Mouse (Mus musculus): ENCODE results near the gene Htr7. TPM values are rescaled to one million over a fixed set of nuclear protein-coding genes. Genes with fewer than 3 reads are reported as not detected.

The Htr7 gene
- polyA plus RNA-seq, 1 experiment from 2014 or later: not detected

DNA sequence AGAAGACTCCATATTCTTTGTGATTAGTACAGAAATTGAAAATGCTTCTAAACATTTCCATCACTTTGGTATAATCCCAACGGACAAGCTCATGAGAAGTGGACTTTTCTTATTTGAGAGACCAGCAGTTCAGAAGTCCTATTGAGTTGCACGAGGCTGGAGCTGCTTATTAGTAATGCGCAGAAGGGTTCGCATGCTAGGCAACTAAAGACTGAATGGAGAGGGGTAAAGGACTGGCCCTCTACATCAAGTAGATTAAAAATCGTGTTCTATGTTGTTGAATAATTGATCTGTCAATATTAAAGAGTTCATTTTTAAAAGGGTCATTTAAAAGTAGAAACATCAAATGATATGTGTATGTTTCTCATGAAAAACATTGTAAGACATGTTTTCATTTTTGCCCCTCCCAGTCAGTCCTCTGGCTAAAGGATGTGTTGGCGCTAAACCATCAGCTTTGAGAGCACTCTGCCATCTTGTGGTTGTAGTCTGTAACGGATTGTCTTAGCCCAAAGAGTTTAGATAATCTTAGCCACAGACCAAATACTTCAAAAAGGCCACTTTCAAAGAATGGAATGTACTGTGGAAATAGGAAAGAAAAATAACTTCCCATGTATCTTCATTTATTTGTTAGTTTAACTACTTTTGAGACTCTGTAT is 25.4 kb upstream of the Htr7 start:
- peak overlapping the region; percentile 29 to 74 for H3K4me3 ChIP-seq (ENCODE audit: control insufficient read depth in 1 of 2, insufficient read depth in 1 of 2, low read depth in 1 of 2, low read length in 2 of 2)
- WGBS: 48% methylated on average over 7 of the region's 7 CpGs
- peaks cover 2 to 11% of the 10 kb centered on the region in 2 experiments; a peak in 3 of 4 replicates for H3K4me1 ChIP-seq (ENCODE audit: control insufficient read depth in 2 of 2, insufficient read depth in 2 of 2, low read length in 2 of 2)
- H3K9ac ChIP-seq (ENCODE audit: low read length): peak overlapping the region; percentile 84; the same call in 1 of the 2 replicates
- peaks cover 3% of the 10 kb centered on the region for H3K36me3 ChIP-seq (ENCODE audit: control insufficient read depth, insufficient read depth, low read length)
- peak overlapping the region; percentile 25 to 53; a peak in 2 of 4 replicates for H3K27ac ChIP-seq (replicated peaks in 1 of 2; ENCODE audit: control insufficient read depth in 1 of 2, insufficient read depth in 1 of 2, low read depth in 2 of 2, low read length in 2 of 2)
- H3K9me3 ChIP-seq (ENCODE audit: control insufficient read depth, low read length): no peaks in the 10 kb centered on the region
- peak; percentile 44; the same call in 1 of the 2 replicates for ATAC-seq (ENCODE audit: insufficient number of reproducible peaks, insufficient read depth, low FRiP score, low read depth)
- H3K4me2 ChIP-seq (ENCODE audit: low read length): peak overlapping the region; percentile 84
- H3K27me3 ChIP-seq (ENCODE audit: control insufficient read depth, insufficient read depth, low read length): 0 out of 2 replicates have a peak, but pooled peaks cover 11% of the 10 kb centered on the region

DNA sequence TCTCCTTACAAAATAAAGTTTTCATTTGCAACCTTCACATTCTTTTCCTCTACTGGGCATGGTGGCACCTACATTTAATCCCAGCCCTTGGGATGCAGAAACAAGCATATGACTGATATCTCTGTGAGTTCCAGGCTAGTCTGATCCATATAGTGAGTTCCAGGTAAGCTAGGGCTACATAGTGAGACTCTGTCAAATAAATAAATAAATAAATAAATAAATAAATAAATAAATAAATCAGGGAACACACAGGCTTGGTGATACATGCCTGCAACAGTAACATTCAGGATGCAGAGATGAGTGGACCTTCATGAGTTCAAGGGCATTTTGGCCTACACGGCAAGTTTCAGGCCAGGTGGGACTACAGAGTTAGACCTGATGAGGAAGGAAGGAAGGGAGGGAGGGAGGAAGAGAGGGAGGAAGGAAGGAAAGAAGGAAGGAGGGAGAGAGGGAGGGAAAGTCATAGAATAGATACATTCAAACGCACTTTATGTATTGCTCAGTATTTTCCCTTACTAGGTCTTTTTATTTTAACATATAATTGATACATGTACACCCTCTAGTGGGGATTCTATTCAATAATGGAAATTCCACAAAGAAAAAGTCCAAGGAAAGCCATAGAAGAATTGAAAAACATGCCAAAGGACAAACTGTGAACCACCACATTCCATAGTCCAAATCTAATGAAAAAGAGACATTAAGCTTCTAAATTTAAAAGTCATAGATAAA is 5.7 kb upstream of the Htr7 start:
- no peak overlapping the region for H3K9ac ChIP-seq (ENCODE audit: low read length)
- WGBS: 72% methylated on average over 2 of the region's 2 CpGs
- no peak overlapping the region for H3K4me2 ChIP-seq (ENCODE audit: low read length)
- no peaks in the 10 kb centered on the region for H3K4me1 ChIP-seq (ENCODE audit: control insufficient read depth in 2 of 2, insufficient read depth in 2 of 2, low read length in 2 of 2)
- no peak overlapping the region for H3K4me3 ChIP-seq (ENCODE audit: control insufficient read depth in 1 of 2, insufficient read depth in 1 of 2, low read depth in 1 of 2, low read length in 2 of 2)
- H3K36me3 ChIP-seq (ENCODE audit: control insufficient read depth, insufficient read depth, low read length): no peaks in the 10 kb centered on the region
- ATAC-seq (ENCODE audit: insufficient number of reproducible peaks, insufficient read depth, low FRiP score, low read depth): no peak
- H3K27ac ChIP-seq (replicated peaks in 1 of 2; ENCODE audit: control insufficient read depth in 1 of 2, insufficient read depth in 1 of 2, low read depth in 2 of 2, low read length in 2 of 2): no peak overlapping the region
- peaks cover 10% of the 10 kb centered on the region for H3K27me3 ChIP-seq (ENCODE audit: control insufficient read depth, insufficient read depth, low read length)
- H3K9me3 ChIP-seq (ENCODE audit: control insufficient read depth, low read length): no peaks in the 10 kb centered on the region

DNA sequence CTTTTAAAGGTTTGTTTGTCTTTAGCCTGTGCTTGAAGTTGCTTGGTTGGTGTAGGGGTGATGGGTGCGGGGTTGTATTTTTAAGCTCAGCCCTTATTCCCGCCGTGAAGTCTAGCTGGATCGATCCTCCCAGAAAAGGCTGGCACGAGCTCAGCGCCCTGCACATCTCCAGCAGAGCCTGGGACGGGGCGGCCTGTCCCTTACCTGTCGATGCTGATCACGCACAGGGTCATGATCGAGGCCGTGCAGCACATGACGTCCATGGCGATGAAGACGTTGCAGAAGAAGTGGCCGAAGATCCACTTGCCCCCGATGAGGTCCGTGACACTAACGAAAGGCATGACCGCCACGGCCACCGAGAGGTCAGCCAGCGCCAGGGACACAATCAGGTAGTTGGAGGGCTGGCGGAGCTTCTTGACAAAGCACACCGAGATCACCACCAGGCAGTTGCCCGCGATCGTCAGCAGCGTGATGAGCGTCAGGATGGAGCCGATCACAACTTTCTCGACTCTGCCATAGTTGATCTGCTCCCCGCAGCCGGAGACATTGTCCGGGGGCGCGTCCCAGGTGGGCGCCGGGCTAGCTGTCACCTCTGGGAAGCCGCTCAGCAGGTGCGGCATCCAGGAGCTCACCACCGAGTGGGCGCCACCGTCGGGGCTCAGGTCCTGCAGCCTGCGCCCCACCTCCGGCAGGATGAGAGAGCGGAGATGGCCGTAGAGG is 645 bp downstream of the Htr7 start:
- H3K9ac ChIP-seq (ENCODE audit: low read length): peak overlapping the region; percentile 52; the same call in 1 of the 2 replicates
- H3K4me2 ChIP-seq (ENCODE audit: low read length): peak overlapping the region; percentile 93
- peaks cover 5 to 7% of the 10 kb centered on the region in 2 experiments; a peak in 2 of 4 replicates for H3K4me1 ChIP-seq (ENCODE audit: control insufficient read depth in 2 of 2, insufficient read depth in 2 of 2, low read length in 2 of 2)
- no peak for ATAC-seq (ENCODE audit: insufficient number of reproducible peaks, insufficient read depth, low FRiP score, low read depth)
- H3K36me3 ChIP-seq (ENCODE audit: control insufficient read depth, insufficient read depth, low read length): no peaks in the 10 kb centered on the region
- no peaks in the 10 kb centered on the region for H3K9me3 ChIP-seq (ENCODE audit: control insufficient read depth, low read length)
- peaks cover 53% of the 10 kb centered on the region for H3K27me3 ChIP-seq (ENCODE audit: control insufficient read depth, insufficient read depth, low read length)
- peak overlapping the region; percentile 57 to 70 for H3K4me3 ChIP-seq (ENCODE audit: control insufficient read depth in 1 of 2, insufficient read depth in 1 of 2, low read depth in 1 of 2, low read length in 2 of 2)
- WGBS: 7% methylated on average over 49 of the region's 49 CpGs
- no peak overlapping the region for H3K27ac ChIP-seq (replicated peaks in 1 of 2; ENCODE audit: control insufficient read depth in 1 of 2, insufficient read depth in 1 of 2, low read depth in 2 of 2, low read length in 2 of 2)

DNA sequence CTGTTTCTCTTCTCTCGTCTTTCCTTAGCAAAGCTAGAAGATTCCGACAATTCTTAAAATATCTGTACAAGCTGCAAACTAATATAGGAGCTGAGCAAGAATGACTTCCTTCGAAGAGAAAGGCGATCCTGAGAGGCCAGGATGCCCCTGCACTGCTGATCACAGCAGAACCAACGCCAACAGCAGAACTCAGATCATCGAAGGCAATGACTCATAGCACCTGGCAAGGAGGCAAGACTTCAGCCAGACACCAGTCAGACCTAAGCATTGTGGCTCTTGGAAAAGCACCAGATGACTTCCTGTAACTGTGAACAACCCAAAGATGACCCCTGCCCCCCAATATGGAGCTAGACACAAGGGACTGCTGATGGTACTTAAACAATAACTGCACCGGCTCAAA is 11.3 kb downstream of the Htr7 start:
- Histone ChIP-seq H3K27me3 (ENCODE audit: control insufficient read depth, insufficient read depth, low read length) (no peaks in the 10 kb centered on the region), H3K4me1 (ENCODE audit: control insufficient read depth in 2 of 2, insufficient read depth in 2 of 2, low read length in 2 of 2) (no peaks in the 10 kb centered on the region), H3K27ac (replicated peaks in 1 of 2; ENCODE audit: control insufficient read depth in 1 of 2, insufficient read depth in 1 of 2, low read depth in 2 of 2, low read length in 2 of 2) (no peak overlapping the region), H3K4me3 (ENCODE audit: control insufficient read depth in 1 of 2, insufficient read depth in 1 of 2, low read depth in 1 of 2, low read length in 2 of 2) (no peak overlapping the region), H3K36me3 (ENCODE audit: control insufficient read depth, insufficient read depth, low read length) (no peaks in the 10 kb centered on the region), H3K9me3 (ENCODE audit: control insufficient read depth, low read length) (no peaks in the 10 kb centered on the region), H3K9ac (ENCODE audit: low read length) (no peak overlapping the region), H3K4me2 (ENCODE audit: low read length) (no peak overlapping the region)
- WGBS: 72% methylated on average over 7 of the region's 7 CpGs
- ATAC-seq (ENCODE audit: insufficient number of reproducible peaks, insufficient read depth, low FRiP score, low read depth): no peak

DNA sequence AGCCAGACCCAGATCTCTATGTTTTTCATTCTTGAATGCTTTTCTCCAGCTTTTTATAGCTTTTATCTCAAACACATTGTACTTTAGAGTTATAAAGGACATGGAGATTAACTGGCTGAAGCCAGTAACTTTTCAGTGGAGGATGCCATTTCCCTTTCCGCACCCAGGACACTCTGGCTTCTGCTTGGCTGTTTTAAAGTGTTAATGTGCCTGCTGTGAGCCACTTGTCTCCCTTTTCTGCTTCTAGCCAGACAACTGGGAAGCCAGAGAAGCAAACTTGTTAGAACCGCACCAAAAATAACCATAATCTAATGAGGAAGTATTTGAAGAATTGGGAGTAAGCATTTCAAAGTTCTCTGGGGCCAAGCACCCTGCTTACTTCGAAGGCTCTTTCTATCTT is 42.5 kb downstream of the Htr7 start:
- Histone ChIP-seq H3K27ac (replicated peaks in 1 of 2; ENCODE audit: control insufficient read depth in 1 of 2, insufficient read depth in 1 of 2, low read depth in 2 of 2, low read length in 2 of 2) (no peak overlapping the region), H3K36me3 (ENCODE audit: control insufficient read depth, insufficient read depth, low read length) (no peaks in the 10 kb centered on the region), H3K9me3 (ENCODE audit: control insufficient read depth, low read length) (no peaks in the 10 kb centered on the region), H3K4me1 (ENCODE audit: control insufficient read depth in 2 of 2, insufficient read depth in 2 of 2, low read length in 2 of 2) (no peaks in the 10 kb centered on the region), H3K4me2 (ENCODE audit: low read length) (0 out of 2 replicates have a peak overlapping the region, but pooled peaks have one; percentile 5), H3K27me3 (ENCODE audit: control insufficient read depth, insufficient read depth, low read length) (no peaks in the 10 kb centered on the region), H3K9ac (ENCODE audit: low read length) (no peak overlapping the region), H3K4me3 (ENCODE audit: control insufficient read depth in 1 of 2, insufficient read depth in 1 of 2, low read depth in 1 of 2, low read length in 2 of 2) (no peak overlapping the region)
- WGBS: 12% methylated on average over 3 of the region's 3 CpGs
- ATAC-seq (ENCODE audit: insufficient number of reproducible peaks, insufficient read depth, low FRiP score, low read depth): no peak

DNA sequence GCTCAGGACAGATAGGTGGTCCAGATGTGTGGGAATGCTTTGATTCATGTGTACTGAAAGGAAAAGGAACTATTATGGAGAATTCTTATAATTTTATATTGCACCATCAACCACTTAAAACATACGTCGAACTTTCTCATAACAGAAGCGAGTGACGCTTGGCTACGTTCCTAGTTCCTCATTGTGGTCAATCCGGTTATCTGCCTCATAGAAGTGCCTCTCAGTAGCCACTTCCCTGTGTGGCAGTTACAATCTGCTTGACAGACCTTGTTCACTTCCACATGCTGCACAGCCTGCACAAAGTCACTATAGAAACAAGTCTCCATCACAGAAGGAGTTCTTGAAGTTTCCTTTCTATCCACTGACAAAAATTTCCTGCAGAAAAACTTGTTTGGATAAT is 51.0 kb downstream of the Htr7 start:
- no peaks in the 10 kb centered on the region for H3K4me1 ChIP-seq (ENCODE audit: control insufficient read depth in 2 of 2, insufficient read depth in 2 of 2, low read length in 2 of 2)
- no peaks in the 10 kb centered on the region for H3K36me3 ChIP-seq (ENCODE audit: control insufficient read depth, insufficient read depth, low read length)
- H3K9me3 ChIP-seq (ENCODE audit: control insufficient read depth, low read length): no peaks in the 10 kb centered on the region
- H3K27ac ChIP-seq (replicated peaks in 1 of 2; ENCODE audit: control insufficient read depth in 1 of 2, insufficient read depth in 1 of 2, low read depth in 2 of 2, low read length in 2 of 2): no peak overlapping the region
- no peaks in the 10 kb centered on the region for H3K27me3 ChIP-seq (ENCODE audit: control insufficient read depth, insufficient read depth, low read length)
- no peak overlapping the region for H3K4me3 ChIP-seq (ENCODE audit: control insufficient read depth in 1 of 2, insufficient read depth in 1 of 2, low read depth in 1 of 2, low read length in 2 of 2)
- H3K4me2 ChIP-seq (ENCODE audit: low read length): no peak overlapping the region
- H3K9ac ChIP-seq (ENCODE audit: low read length): no peak overlapping the region
- 49% methylated on average over 6 of the region's 6 CpGs for WGBS
- ATAC-seq (ENCODE audit: insufficient number of reproducible peaks, insufficient read depth, low FRiP score, low read depth): no peak

DNA sequence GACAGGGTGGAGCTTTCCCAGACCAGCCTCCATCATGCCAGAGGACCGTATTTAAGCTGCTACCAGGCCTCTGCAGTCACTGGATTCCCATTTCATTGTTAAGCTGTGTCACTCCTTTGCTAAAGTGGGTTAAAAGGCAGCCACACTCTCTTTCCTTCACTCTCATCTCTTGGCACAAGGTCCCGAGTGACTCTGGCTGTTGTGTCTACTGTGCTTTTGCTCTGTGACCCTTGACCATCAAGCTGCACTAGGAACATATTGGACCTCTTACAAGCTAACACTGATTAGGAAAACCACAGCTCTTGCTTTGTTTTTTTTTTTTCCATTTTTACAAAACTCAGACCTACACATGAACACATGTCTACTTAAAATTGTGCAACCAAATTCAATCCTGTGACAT is 52.3 kb downstream of the Htr7 start:
- Histone ChIP-seq H3K36me3 (ENCODE audit: control insufficient read depth, insufficient read depth, low read length) (no peaks in the 10 kb centered on the region), H3K4me2 (ENCODE audit: low read length) (no peak overlapping the region), H3K9me3 (ENCODE audit: control insufficient read depth, low read length) (no peaks in the 10 kb centered on the region), H3K9ac (ENCODE audit: low read length) (no peak overlapping the region), H3K27me3 (ENCODE audit: control insufficient read depth, insufficient read depth, low read length) (no peaks in the 10 kb centered on the region), H3K27ac (replicated peaks in 1 of 2; ENCODE audit: control insufficient read depth in 1 of 2, insufficient read depth in 1 of 2, low read depth in 2 of 2, low read length in 2 of 2) (no peak overlapping the region), H3K4me1 (ENCODE audit: control insufficient read depth in 2 of 2, insufficient read depth in 2 of 2, low read length in 2 of 2) (no peaks in the 10 kb centered on the region), H3K4me3 (ENCODE audit: control insufficient read depth in 1 of 2, insufficient read depth in 1 of 2, low read depth in 1 of 2, low read length in 2 of 2) (no peak overlapping the region)
- ATAC-seq (ENCODE audit: insufficient number of reproducible peaks, insufficient read depth, low FRiP score, low read depth): no peak
- 56% methylated on average over 2 of the region's 2 CpGs for WGBS
